Mouse (Mus musculus) small intestine, adult 2 months (tissue): Measurements from ENCODE around the gene Me3.

Source experiments
- CTCF ChIP-seq: fragments of 200-500 bp; IDR thresholded peaks from 2 replicates; pipeline ENCODE4 v1.5.1; 2012; ENCODE audit warnings: low read depth, mild to moderate bottlenecking, control low read depth, inconsistent platforms, low read length, moderate library complexity, mixed read lengths; ENCODE audit not compliant: insufficient replicate concordance, insufficient read length; ENCODE audit errors: extremely low read depth
- POLR2A ChIP-seq: fragments of 200-500 bp; IDR thresholded peaks from 2 replicates; pipeline ENCODE4 v1.6.1; 2012; ENCODE audit warnings: low read depth, mild to moderate bottlenecking, control low read depth, inconsistent platforms, low read length, moderate library complexity

DNA sequence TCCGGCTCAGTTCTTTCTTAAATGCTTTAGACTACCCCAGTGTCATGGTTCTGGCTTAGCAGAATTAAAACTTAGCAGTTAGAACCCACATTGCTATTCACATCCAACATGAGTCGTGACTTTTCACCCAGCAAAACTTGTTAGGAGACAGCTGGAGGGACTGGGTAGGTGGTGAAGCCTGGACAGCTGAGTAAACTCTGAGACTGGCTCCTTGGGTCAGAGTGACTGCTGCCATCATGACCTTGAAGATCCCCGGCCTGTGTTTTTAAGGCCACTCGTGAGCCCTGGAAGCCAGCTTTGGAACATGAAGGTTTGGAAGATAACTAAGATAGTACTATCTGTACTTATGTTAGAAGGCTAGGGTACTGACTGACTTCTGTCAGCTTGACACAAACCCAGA lies 35.4 kb downstream of the Me3 start:
- TF ChIP-seq CTCF (no peak), POLR2A (no peak)
